Mouse (Mus musculus): ENCODE data around the gene D7Ertd443e.
A peak's percentile ranks its signal among the peaks of the same experiment; 100 is the strongest.

Gene D7Ertd443e

GRCm38 (mm10) chr7:134289126-134289525 is 96.3 kb downstream of the D7Ertd443e start:
- DNase-seq (ENCODE audit: low spot score) = no peak

GRCm38 (mm10) chr7:134287570-134288222 is 97.8 kb downstream of the D7Ertd443e start:
- peak; percentile 33 for DNase-seq (ENCODE audit: low spot score)

DNA sequence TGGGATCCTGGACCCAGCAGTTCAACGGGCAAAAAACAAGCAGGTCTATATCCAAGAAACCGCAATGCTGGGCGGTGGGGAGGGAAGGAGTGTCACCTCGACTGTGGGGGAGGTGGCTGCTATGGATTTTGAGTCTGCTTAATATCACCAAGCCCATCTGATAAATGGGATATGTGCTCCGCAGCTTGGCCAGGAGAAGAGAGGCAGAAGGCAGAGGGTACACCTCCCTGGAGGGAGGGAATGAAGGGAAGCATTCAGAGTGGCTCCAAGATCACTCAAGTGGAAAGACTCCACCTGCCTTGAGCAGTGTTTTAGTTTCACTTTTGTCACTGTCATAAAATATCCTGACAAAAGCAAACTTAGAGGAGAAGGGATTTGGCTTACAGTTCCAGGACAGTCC is 112.5 kb downstream of the D7Ertd443e start:
- DNase-seq (ENCODE audit: low spot score) = no peak

DNA sequence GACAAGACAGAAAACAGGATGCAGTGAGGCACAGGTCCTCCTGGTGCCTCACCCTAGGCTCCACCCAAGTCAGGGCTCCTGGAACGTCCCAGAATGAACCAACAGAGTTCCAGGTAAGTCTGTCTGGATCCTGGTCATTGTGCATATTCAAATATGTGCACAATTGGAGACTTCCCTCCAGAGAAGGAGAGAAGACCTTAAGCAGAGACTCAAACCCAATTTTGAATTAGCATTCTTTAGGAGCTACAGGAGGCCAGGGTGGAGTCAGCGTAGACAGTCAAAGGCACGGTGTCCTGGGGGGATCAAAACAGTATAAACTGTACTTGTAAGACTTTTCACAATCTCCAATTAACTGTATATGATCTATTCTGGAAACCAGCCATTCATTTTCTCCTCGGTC is 113.0 kb downstream of the D7Ertd443e start:
- DNase-seq (ENCODE audit: low spot score) = no peak

- no peak for DNase-seq (ENCODE audit: low spot score)
Observed at GRCm38 (mm10) chr7:134265783-134266182, 119.7 kb downstream of the D7Ertd443e start.

DNA sequence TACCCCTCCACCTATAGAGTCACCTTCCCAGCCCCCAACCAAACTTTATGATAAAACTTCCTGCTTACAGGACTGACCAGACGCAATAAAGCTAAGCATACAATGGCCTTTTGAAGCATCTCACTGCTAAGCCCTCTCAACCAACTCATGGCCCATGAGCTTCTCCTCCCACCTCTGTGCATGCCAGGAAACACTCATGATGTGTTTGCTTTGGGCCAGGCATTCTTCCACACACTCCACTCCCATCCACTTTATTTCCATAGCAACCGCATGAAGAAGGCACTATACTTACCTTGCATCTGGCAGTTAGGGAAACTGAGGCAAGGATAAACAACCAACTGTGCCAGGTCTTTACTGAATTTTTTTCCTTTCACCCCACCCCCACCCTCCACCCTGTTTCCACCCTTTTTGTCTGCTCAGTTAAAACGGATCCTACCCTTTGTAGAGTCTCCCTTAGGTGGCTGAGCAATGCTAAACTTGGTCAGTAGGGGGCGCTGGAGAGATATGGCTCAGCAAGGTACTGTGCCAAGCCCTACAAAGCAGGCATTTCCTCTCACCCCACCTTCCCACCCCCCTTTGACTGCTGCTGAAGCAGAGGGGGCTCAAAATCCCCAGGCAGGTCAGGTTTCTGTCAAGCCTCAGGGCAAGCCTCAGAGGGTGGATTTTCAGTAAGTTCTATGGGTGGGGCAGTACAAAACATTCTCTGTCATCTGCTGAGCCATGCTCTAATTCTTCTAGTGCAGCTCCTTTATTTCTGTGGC is 122.1 kb downstream of the D7Ertd443e start:
- peak; percentile 61 for DNase-seq (ENCODE audit: low spot score)

DNA sequence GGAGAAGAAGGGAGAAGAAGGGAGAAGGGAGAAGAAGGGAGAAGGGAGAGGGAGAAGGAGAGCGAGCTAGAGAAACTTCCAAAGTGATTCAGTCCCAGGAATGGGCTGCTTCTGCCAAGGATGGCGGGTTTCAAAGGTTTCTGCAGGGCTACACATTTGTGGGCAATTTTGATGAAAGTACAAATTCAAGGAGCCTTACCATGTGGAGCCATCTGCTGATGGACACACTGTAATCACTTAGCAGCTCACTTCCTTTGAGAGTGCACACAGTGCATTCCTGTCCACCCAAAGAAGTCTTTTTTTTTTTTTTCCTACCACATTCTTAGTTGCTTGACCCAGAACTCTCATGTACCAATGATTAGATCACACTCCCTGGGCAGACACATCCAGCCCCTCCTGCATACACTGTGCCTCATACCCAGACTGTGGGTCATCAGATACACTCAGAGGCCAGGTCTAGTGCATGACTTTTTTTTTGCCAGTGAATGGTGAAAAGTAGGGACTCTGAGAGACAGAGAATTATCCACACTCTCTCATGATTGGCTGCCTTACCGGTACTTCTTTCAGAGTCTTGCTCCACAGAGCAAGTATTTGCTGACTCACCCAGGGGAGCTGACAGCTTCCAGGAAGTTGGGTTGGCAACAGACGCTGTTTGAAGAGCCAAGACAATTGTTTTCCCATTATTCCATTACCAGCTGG is 124.3 kb downstream of the D7Ertd443e start:
- DNase-seq (ENCODE audit: low spot score) = peak; percentile 74

- DNase-seq (ENCODE audit: low spot score) = no peak
Observed at GRCm38 (mm10) chr7:134250273-134250870, 135.1 kb downstream of the D7Ertd443e start.

DNA sequence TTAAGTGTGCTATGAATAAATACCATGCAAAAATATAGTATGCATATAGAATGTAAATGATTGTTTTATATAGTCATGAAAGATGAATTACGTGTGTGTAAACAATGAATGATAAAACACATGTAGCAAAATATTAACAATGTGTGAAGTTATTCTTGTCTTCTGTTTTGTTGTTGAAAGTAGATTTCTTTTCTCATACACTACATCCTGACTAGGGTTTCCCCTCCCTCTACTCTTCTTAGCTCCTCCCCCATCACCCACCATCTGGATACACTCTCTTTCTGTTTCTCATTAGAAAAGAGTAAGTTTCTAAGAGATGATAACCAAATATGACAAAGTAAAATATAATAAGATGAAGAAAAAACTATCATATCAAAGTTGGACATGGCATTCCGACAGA is 137.4 kb downstream of the D7Ertd443e start:
- no peak for DNase-seq (ENCODE audit: low spot score)

DNA sequence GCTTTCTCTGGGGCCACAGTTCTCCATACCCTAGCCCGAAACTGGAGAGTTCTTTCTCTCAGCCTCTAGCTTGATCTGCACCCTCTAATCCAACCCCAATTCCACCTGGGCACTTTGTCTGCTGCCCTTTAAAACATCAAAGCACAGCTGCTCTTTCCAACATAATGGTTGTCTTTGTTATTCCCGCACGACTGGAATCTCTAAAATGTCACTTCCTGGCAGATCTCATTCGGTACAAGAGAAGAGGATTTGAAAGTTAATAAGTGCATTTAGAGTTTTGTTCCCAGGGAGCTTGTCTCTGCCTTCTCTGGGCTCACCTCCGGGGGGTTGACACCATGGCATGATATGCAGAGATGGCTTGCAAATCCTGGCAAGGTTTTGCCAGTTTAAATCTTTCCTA is 138.8 kb downstream of the D7Ertd443e start:
- DNase-seq (ENCODE audit: low spot score) = no peak

- no peak for DNase-seq (ENCODE audit: low spot score)
Observed at GRCm38 (mm10) chr7:134242773-134243172, 142.7 kb downstream of the D7Ertd443e start.

DNA sequence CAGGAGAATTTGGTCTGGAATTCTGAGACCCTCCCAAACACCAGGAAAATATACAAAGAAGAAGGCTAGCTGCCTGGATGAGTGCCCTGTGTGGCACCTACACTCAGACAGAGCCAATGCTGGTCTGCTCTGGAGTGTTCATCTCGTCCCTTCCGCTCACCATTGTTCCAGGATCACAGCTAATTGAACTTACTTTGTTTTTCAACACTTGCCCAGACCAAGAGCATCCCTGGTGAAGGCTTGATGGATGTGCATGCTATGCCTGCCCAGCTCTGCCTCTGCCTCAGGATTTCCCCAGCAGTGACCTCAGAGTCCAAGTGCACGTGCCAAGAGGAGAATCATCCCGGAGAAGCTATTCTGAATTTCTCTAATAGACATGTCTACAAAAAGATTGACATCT is 144.2 kb downstream of the D7Ertd443e start:
- no peak for DNase-seq (ENCODE audit: low spot score)

DNA sequence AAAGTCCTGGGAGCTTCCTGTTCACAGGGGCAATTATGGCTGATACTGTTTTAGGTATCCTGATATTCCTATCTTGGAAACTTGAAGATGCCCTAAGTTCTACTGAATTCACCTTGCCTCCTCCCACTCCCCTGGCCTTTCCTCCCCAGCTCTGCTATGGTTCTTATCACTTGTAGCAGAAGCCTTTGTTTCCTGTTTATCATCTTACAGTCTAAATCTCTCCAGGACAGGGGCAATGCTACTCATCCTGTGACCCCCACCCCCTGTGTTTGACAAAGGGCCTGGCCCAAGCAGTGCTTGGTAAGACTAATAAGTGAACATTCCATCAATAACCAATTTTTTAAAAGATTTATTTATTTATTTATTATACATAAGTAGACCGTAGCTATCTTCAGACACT is 144.9 kb downstream of the D7Ertd443e start:
- no peak for DNase-seq (ENCODE audit: low spot score)

DNA sequence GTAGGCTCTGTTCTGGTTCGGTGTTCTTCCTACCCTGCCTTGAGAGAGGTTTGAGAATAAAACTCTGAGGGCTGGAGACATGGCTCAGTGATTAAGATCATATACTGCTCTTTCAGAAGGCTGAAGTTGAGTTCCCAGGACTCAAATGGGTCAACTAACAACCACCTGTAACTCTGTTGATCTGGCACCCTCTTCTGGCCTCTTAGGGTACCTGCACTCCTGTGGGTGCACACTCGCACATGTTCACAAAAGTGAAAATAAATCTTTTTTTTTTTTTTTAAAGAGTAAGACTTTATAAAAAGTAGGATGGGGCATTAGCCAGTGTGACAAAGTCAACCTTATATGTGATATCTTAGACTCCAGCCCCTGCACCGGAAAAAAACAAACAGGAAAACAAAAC is 146.6 kb downstream of the D7Ertd443e start:
- no peak for DNase-seq (ENCODE audit: low spot score)

DNA sequence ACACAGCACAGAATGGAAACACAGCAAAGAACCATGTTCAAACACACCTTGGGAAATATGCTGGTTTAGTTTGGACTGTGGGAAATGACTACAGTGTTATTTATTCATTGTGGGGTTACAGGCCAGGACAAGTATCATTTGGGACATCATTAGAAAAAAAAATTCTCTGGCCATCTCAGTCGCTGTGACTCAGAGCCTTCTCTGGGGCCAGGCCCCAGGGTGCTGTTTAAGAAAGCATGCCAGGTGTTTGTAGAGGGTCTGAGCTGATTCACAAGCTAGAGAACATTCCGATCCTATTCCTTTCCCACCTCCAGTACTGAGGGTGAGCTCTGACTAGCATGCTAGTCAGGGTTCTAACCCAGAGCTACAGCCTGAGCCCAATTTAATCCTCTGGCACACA is 148.1 kb downstream of the D7Ertd443e start:
- DNase-seq (ENCODE audit: low spot score) = no peak

DNA sequence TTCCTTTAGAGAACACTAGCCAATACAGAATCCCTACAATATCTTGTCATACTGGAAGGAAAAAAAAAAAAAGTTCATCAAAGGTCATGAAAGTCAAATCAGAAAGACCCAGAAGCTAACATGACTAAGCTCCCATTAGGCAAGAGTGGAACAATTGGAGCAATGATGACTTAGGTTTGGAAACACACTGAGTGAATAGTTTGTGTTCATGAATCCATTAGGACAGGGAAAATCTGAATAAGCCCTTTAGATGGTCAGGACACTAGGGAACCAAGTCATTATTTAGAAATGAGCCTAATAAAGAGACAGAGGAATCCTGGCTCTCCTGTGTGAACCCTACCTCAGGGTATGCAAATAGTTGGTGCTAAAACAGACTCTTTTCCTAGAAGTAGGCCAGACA is 148.7 kb downstream of the D7Ertd443e start:
- DNase-seq (ENCODE audit: low spot score) = no peak

- DNase-seq (ENCODE audit: low spot score) = no peak
Observed at GRCm38 (mm10) chr7:134235552-134235951, 149.9 kb downstream of the D7Ertd443e start.

DNA sequence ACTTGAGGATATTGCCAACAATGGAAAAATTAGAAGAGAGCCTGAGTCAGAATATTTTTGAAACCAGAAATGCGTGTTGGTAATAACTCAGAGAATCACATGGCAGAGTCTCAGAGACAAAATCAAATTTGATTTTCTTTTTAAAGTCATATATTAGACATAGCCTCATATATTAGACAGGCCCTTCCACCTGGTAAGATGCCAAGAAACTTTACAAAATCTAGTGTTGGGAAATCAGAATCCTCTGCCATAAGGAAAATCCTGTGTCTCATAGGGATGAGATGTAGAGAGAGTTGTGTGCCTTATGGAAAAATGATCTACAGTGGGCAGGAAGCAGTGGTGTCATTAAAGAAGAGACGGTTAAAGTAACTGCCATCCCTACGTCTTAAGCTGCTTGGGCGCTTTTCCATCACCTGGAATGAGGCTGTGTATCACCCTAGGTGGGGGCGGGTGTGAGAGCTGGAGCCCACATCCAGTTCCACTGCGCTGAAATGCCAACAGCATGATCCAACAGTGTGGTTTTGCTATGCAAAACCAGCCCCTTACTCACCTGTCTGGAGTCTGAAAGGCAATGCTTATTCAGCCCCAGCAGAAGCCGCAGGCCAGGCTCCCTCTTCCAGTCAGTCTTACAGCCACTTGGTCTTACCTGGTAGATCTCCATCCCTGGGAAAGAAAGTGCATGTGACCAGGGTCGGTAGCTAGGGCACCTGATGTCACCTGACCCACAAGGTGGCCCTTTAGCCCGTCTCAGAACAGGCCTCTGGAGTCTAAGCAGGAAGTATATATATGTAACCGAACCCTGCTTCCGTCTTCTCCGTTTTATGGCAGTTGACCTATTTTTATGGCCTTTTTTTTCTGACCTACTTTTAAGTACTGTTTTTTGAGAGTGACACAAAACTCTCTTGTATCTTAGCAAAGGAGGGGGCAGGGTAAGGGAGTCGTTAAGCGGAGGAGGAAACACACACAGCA is 153.8 kb downstream of the D7Ertd443e start, which contains the start of gene Adam12:
Gene Adam12 (minus strand): TSS at position 769 of the 969 bp plus-strand sequence.
- peak; percentile 49 for DNase-seq (ENCODE audit: low spot score)

DNA sequence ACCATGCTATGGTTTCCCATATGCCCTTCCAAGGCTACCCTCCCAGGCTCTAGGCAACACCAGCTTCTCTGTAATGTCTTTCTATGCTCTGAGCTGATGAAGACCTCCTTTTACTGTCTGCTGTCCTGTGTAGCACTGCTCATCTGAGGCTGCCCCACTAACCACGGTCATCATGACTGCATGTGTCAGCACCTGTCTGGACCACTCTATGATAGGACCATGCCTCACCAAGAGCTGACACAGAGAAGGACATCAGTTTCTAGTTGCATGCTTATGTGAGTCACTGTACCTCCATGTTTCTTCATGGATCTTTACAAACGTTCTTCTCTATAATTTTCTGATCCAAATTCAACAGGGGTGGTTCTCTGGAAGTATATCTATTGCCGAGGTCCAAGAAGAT is 154.8 kb downstream of the D7Ertd443e start:
- no peak for DNase-seq (ENCODE audit: low spot score)

DNA sequence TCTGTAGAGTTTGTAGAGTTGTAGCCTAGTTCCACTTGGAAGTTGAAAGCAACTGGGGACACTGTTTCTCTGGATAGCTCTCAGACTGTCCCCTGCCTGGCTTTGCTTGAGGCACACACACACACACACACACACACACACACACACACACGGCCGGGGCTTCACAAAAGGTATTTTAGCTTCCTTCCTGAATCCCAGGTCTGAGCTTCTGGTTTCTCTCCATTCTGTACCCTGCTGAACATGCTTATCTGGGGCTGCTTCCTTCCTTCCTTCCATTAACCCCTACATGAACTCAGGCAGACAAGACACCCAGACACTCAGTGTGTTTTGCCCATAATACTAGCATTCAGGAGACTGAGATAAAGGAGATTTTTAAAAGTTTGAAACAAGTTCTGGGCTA is 155.6 kb downstream of the D7Ertd443e start:
- DNase-seq (ENCODE audit: low spot score) = no peak

DNA sequence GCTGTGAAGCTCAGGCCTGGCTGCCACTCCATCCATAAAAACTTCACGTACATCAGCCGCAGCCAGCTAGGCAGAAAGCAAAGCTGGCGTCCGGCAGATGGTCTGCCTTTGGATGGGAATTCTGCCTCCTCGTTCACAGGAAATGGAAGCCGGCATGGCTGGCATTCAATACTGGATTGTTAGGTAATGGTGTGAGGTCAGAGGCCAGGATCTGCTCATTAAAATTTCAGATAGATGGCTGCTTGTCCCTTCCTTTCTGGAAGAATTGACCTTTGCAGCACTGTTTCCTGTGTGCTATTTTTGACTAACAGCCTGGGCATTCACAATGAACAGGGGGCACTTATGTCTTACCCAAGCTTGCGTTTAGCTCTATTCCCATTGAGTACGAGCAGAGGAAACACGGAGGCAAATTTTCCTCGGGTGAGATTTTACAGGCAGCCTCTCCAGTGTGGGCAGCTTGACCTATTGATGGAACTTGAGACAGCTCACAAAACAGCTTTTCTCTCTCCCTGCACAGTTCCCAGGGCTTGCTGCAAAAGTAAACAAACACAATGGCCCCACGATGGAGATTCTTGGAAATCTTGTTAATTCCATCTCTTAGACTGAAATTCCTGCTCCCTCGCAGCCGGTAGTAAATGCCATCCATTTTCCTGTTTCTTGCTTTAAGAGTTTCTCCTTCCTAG is 157.5 kb downstream of the D7Ertd443e start:
- peak; percentile 10 for DNase-seq (ENCODE audit: low spot score)

Data from adipocyte (in vitro differentiated cells).